In the genomic region with DNA sequence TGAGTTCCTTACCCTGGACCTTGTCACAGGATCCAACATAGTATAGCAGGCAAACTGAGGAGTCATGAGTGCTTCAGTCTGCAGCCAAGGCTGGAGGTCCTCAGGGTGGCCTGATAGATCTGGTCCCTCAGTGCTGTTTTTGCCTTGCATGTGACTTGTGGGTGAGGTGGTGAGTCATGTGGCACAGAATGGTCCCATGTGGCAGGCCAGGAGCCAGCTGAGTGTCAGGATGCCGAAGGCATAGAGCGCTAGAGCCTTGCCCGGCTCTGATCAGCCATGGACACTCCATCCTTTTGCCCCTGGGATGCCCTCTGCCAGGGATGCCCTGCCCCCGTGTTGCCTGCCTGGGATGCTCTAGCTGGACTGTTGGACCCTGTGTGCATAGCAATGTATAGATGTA, we compare ENCODE assay signal across 20 mouse cellular contexts. TPM values are rescaled to one million over a fixed set of nuclear protein-coding genes. Genes with fewer than 3 reads are reported as not detected.
DNase-seq lines count a peak whose midpoint lies in the region; ATAC-seq and TF ChIP-seq lines count a peak whose summit lies in the region.
"Had no signal": no experiment of that assay in that cellular context is flagged by ENCODE, and none has a peak within 500 bp of the region (broad histone marks: within the 10 kb centered on the region; RNA-seq: fewer than 3 reads in every experiment).

No protein-coding gene starts in this region.

- H3K4me1 ChIP-seq in hindbrain, embryonic 13.5 days (replicated peaks) = peaks cover 35% of the 10 kb centered on the region
- H3K4me1 ChIP-seq in hindbrain, embryonic 10.5 days (replicated peaks) = peaks cover 26% of the 10 kb centered on the region
- H3K4me1 ChIP-seq in hindbrain, postnatal 0 days (ENCODE audit: insufficient read depth, low read length) = peaks cover 10% of the 10 kb centered on the region

- 77% methylated on average over 4 of the region's 4 CpGs for WGBS in hindbrain, embryonic 13.5 days
- 97% methylated on average over 4 of the region's 4 CpGs for WGBS in hindbrain, embryonic 10.5 days
- 82% methylated on average over 4 of the region's 4 CpGs for WGBS in hindbrain, postnatal 0 days

- no peak overlapping the region for H3K27ac ChIP-seq in hindbrain, embryonic 13.5 days
- H3K27ac ChIP-seq in hindbrain, embryonic 10.5 days = no peak overlapping the region
- H3K27ac ChIP-seq in hindbrain, postnatal 0 days = no peak overlapping the region
- H3K27ac ChIP-seq: embryonic facial prominence, embryonic 12.5 days; forebrain, embryonic 12.5 days had no signal

- DNase-seq in hindbrain, embryonic 10.5 days (ENCODE audit: low spot score) = no peak
- DNase-seq in 3134 (ENCODE audit: extremely low read depth, insufficient read length, low spot score) (peak; percentile 60), 3T3-L1 (ENCODE audit: low read depth, low spot score) (peak; percentile 50), liver (no peak)
- DNase-seq in hindbrain, postnatal 0 days (ENCODE audit: low spot score) = no peak
- DNase-seq in layer of hippocampus, adult 11-12 months (ENCODE audit: low spot score) = no peak
- DNase-seq: adrenal gland, adult 2 months; adrenal gland, postnatal 25 days; cerebellum, adult 2 months; cerebellum, postnatal 10 days; gastrocnemius, postnatal 14 days; heart, postnatal 10 days; heart, postnatal 4 days; kidney, adult 2 months had no signal

- H3K27me3 ChIP-seq in hindbrain, embryonic 13.5 days = no peaks in the 10 kb centered on the region
- H3K27me3 ChIP-seq in hindbrain, embryonic 10.5 days (ENCODE audit: insufficient read depth, poor library complexity, severe bottlenecking) = peaks cover 10% of the 10 kb centered on the region; the same call in 1 of the 2 replicates
- no peaks in the 10 kb centered on the region for H3K27me3 ChIP-seq in hindbrain, postnatal 0 days (ENCODE audit: insufficient read depth, low read length)
- H3K27me3 ChIP-seq: CH12.LX; embryonic facial prominence, embryonic 12.5 days had no signal

- H3K9me3 ChIP-seq in hindbrain, embryonic 13.5 days = no peaks in the 10 kb centered on the region
- no peaks in the 10 kb centered on the region for H3K9me3 ChIP-seq in hindbrain, embryonic 10.5 days
- H3K9me3 ChIP-seq in hindbrain, postnatal 0 days (ENCODE audit: low read length) = no peaks in the 10 kb centered on the region
- H3K9me3 ChIP-seq: embryonic facial prominence, embryonic 12.5 days; forebrain, embryonic 12.5 days had no signal

- no peak for ATAC-seq in hindbrain, embryonic 13.5 days (ENCODE audit: low FRiP score)
- no peak for ATAC-seq in hindbrain, postnatal 0 days
- ATAC-seq: forebrain, embryonic 16.5 days; intestine, embryonic 16.5 days had no signal

- no peak for TF ChIP-seq CTCF in hindbrain, postnatal 0 days (IDR thresholded peaks at IDR 0.05; ENCODE audit: low read depth)

- peaks cover 47% of the 10 kb centered on the region for H3K36me3 ChIP-seq in hindbrain, embryonic 13.5 days
- peaks cover 59% of the 10 kb centered on the region for H3K36me3 ChIP-seq in hindbrain, embryonic 10.5 days
- H3K36me3 ChIP-seq in hindbrain, postnatal 0 days (ENCODE audit: insufficient read depth, low read length) = peaks cover 40% of the 10 kb centered on the region

- H3K4me3 ChIP-seq in hindbrain, embryonic 13.5 days = no peak overlapping the region
- no peak overlapping the region for H3K4me3 ChIP-seq in hindbrain, embryonic 10.5 days
- no peak overlapping the region for H3K4me3 ChIP-seq in hindbrain, postnatal 0 days (ENCODE audit: low read length)
- H3K4me3 ChIP-seq: embryonic facial prominence, embryonic 12.5 days; forebrain, embryonic 12.5 days had no signal

- H3K4me2 ChIP-seq in hindbrain, embryonic 13.5 days = no peak overlapping the region
- no peak overlapping the region for H3K4me2 ChIP-seq in hindbrain, postnatal 0 days (ENCODE audit: low read depth, low read length)

- H3K9ac ChIP-seq in hindbrain, embryonic 13.5 days = peak overlapping the region; percentile 95; the same call in 1 of the 2 replicates
- 0 out of 2 replicates have a peak overlapping the region, but pooled peaks have one; percentile 13 for H3K9ac ChIP-seq in hindbrain, postnatal 0 days (replicated peaks; ENCODE audit: low read length)
- H3K9ac ChIP-seq: embryonic facial prominence, embryonic 12.5 days; forebrain, embryonic 12.5 days had no signal

RNA-seq across cellular contexts. Expression of a gene that starts 21.6 kb away (rescaled TPM):
- polyA plus RNA-seq in hindbrain, embryonic 13.5 days (2015; fragmentation: Nextera tagmentation; extraction: Ambion mirVana) = 206 and 216 TPM in 2 replicates
- 179 and 194 TPM in 2 replicates for polyA plus RNA-seq in hindbrain, embryonic 10.5 days (2016; fragmentation: Nextera tagmentation; extraction: Ambion mirVana)
- 272 and 279 TPM in 2 replicates for total RNA-seq in hindbrain, postnatal 0 days (2014; rRNA removed)
- 165 and 166 TPM in 2 replicates for polyA plus RNA-seq in hindbrain, postnatal 0 days (2015; fragmentation: Nextera tagmentation; extraction: Ambion mirVana)

RNA-seq across cellular contexts. Expression of a gene that starts 26.2 kb away (rescaled TPM):
- polyA plus RNA-seq in hindbrain, embryonic 13.5 days (2015; fragmentation: Nextera tagmentation; extraction: Ambion mirVana) = 17.1 and 20.9 TPM in 2 replicates
- polyA plus RNA-seq in hindbrain, embryonic 10.5 days (2016; fragmentation: Nextera tagmentation; extraction: Ambion mirVana) = 7.2 and 9.4 TPM in 2 replicates
- total RNA-seq in hindbrain, postnatal 0 days (2014; rRNA removed) = 29.8 and 37.7 TPM in 2 replicates
- polyA plus RNA-seq in hindbrain, postnatal 0 days (2015; fragmentation: Nextera tagmentation; extraction: Ambion mirVana) = 12.0 and 14.1 TPM in 2 replicates

RNA-seq across cellular contexts. Expression of a gene that starts 38.0 kb away (rescaled TPM):
- polyA plus RNA-seq in hindbrain, embryonic 13.5 days (2015; fragmentation: Nextera tagmentation; extraction: Ambion mirVana) = 10.3 and 10.7 TPM in 2 replicates
- 5.2 and 5.6 TPM in 2 replicates for polyA plus RNA-seq in hindbrain, embryonic 10.5 days (2016; fragmentation: Nextera tagmentation; extraction: Ambion mirVana)
- 11.1 and 12.8 TPM in 2 replicates for total RNA-seq in hindbrain, postnatal 0 days (2014; rRNA removed)
- 14.1 and 14.5 TPM in 2 replicates for polyA plus RNA-seq in hindbrain, postnatal 0 days (2015; fragmentation: Nextera tagmentation; extraction: Ambion mirVana)

Comparison
In these comparisons a context has a peak if more than half of its experiments do, and no peak if none do; other contexts are left out.
1. DNase-seq: peak in 3134 (single experiment) and 3T3-L1 (single experiment); none in hindbrain, embryonic 10.5 days (single experiment), hindbrain, postnatal 0 days (single experiment), layer of hippocampus, adult 11-12 months (single experiment) and liver (single experiment).